Mouse (Mus musculus) retina, postnatal 7 days (tissue): ENCODE results near the gene Sumf1.
A peak's percentile ranks its signal among the peaks of the same experiment; 100 is the strongest.

Experiments
- DNase-seq: peaks from one replicate; pipeline ENCODE4 v3.0.0-alpha.2; 2012; ENCODE audit warnings: low read depth, low spot score

Sumf1 gene

DNA sequence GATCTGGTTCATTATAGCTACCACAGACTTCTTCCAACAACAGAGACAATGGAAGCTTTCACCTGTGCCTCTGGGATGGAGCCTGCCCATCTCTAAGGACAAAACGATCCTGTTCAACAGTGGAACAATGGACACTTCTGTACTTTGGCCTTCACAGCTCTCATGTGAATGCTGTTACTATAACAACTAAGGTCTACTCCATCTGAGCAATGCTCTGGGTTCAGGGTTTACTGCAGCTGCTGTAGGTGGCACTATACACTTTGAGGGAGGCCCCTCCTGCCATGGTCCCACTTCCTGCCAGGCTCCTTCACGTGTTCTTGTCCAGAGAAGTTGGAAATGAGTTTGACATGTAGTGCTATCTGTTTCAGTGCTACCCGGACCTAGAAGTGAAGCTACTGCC is 36.9 kb downstream of the Sumf1 start:
- no peak for DNase-seq

- no peak for DNase-seq
Measured at GRCm38 (mm10) chr6:108146637-108147036, 38.7 kb downstream of the Sumf1 start.

GRCm38 (mm10) chr6:108145941-108146588 is 39.3 kb downstream of the Sumf1 start:
- DNase-seq = no peak

- DNase-seq = no peak
Measured at GRCm38 (mm10) chr6:108145241-108145640, 40.1 kb downstream of the Sumf1 start.

- DNase-seq = no peak
Measured at GRCm38 (mm10) chr6:108142796-108143195, 42.6 kb downstream of the Sumf1 start.

DNA sequence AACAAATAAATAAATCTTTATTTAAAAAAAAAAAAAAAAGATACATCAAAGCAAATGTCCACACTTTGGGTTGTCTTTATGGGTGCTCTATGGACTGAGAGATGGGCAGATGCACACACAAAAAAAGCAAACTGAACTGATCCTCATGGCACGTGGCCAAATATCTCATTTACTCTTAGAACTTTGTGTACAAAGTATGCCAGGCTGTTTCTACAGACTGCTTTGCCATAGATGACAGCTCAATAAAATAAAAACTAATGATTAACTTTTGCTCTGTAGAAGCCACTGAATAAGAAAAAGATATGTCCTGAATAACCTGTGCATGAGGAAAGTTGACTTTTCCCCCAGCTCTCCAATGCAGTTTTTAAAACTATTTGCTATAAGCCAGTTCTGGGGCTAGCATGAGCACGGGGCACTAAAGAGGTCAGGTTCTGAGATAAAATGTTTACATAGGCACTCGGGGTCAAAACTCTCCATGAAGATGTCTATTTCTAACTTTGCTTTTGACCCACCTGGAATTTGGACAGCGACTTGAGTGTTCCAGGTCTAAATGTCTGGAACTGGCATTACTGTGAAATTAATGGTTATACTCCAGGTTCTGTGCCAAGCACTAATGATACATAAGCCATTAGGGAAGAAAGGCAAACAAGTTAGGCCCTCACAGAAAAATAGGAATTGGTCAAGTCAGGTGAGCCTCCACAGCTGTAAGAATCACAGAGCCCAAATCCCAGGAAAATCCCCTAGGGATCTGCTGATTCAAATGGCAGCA is 44.5 kb downstream of the Sumf1 start:
- no peak for DNase-seq

DNA sequence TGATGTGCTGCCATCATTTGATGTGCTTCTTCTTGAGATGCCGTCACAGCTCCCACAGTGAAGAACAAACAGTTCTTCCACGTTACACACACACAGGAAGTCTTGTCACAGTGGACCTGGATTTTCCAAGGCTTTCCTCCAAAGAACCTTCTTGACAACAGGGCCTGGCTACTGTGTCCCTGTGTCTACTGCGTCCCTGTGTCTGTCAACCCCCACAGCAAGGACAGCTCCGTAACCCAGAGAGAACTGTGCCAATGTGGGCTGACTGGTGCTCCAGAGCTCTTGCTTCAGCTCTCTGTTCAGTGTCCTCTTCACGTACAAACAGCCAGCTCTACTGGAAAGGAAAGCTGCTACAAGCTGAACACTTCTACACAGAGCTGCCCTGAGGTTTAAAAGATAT is 48.4 kb downstream of the Sumf1 start:
- DNase-seq = no peak

- DNase-seq = no peak
Measured at GRCm38 (mm10) chr6:108136286-108136685, 49.1 kb downstream of the Sumf1 start.

GRCm38 (mm10) chr6:108132268-108132935 is 53.0 kb downstream of the Sumf1 start:
- DNase-seq = no peak

DNA sequence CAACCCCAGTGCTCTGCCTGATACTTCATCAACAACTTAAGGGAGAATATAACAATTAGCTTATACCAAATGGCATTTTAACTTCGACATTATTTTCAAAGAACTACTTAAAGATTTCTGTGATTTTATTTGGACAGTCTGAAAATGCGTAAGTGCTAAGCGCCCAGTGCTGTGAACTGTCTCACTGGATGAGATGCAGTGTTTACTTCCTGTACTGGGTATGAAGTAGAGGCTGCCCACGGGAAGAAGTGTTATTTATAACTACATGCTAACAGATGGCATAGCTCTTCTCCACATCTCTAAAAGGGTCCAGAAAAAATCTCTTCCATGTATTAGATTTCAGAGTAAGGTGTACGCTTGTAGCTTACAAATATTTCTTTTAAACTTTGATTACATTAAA is 54.7 kb downstream of the Sumf1 start:
- no peak for DNase-seq

GRCm38 (mm10) chr6:108126631-108127030 is 58.8 kb downstream of the Sumf1 start:
- DNase-seq = no peak

DNA sequence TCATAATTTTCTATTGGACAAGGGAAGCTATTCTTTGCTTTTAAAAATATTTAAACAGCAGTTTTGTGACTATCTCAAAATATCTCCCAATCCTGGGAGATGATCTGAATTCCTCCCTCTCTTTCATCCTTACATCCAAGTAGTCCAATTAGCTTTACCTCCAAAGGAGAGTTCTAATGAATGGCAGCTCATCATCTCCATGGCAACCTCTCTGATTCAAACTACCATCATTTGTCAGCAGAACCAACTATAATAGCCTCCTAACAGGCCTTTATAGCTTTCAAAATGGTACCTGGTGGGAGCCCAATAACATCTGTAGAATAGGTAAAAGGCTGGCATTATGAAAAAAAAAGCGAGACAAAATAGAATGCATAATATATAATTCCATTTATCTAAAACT is 59.9 kb downstream of the Sumf1 start:
- DNase-seq = no peak

GRCm38 (mm10) chr6:108117881-108118280 is 67.5 kb downstream of the Sumf1 start:
- no peak for DNase-seq

DNA sequence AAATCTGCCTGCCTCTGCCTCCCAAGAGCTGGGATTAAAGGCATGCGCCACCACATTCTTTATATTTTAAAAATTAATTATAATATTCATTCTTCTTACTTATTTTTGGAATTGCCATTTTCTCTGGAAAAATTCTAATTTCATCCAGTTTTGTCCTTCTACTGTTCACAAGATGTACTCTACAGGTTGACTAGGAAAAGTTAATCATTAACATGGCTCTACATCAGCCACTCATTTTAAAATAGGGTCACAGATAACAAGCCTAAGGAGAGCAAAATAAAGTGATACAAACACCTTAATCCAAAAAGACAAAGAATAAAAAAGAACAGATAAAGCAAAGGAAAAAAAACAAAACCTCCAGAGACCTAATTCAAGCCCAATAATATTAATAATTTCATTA is 70.4 kb downstream of the Sumf1 start:
- DNase-seq = no peak

- DNase-seq = no peak
Measured at GRCm38 (mm10) chr6:108111693-108112092, 73.7 kb downstream of the Sumf1 start.

GRCm38 (mm10) chr6:108110336-108110735 is 75.0 kb downstream of the Sumf1 start:
- no peak for DNase-seq

GRCm38 (mm10) chr6:108107376-108107775 is 78.0 kb downstream of the Sumf1 start:
- no peak for DNase-seq

GRCm38 (mm10) chr6:108101936-108102830 is 83.2 kb downstream of the Sumf1 start:
- no peak for DNase-seq

DNA sequence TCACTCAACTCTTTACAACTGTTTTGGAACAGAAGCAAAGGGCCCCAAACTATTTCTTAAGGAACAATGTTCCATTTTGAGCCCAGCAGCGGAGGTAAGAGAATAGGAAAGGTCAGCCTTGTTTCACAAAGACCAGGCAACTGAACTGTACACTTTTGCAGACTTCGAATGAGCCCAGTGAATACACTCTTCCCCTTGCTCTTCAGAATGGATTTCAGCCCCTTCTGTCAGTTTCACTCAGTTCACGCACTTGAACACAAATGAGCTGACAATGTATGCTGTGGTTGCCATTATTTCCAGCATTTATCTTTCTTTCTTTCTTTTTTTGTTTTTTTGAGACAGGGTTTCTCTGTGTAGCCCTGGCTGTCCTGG is 86.5 kb downstream of the Sumf1 start:
- no peak for DNase-seq

DNA sequence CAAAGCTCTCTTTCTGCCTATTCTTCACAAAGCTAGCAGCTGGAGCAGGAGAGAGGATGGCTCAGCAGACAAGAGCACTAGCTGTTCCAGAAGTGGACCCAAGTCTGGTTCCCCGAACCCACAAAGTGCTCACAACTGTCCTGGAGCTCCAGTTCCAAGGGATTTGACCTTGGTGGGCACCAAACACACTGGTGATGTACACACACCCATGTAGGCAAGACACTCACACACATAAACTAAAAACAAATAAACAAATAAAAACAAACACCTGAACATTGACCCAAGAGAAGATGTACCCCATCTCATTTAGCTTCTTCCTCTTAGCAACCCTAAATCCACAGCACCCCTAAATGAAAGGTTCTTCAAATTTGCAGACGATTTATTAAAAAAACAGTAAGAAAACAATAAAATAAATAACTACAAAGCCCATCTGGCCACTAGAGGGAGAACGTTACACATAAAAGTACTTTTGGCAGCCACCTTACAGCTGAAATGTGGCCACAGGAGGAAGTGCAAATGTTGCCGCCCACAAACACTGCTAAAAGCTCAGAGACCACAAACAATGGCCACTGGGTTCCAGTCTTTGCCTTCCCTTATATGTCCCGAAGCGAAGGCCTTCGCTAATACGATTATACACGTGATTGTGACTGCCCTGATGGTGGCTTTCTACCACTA is 87.1 kb downstream of the Sumf1 start:
- peak; percentile 43 for DNase-seq

GRCm38 (mm10) chr6:108095445-108095844 is 89.9 kb downstream of the Sumf1 start:
- no peak for DNase-seq
